Mouse (Mus musculus): ENCODE data around the gene Chst12.

DNA sequence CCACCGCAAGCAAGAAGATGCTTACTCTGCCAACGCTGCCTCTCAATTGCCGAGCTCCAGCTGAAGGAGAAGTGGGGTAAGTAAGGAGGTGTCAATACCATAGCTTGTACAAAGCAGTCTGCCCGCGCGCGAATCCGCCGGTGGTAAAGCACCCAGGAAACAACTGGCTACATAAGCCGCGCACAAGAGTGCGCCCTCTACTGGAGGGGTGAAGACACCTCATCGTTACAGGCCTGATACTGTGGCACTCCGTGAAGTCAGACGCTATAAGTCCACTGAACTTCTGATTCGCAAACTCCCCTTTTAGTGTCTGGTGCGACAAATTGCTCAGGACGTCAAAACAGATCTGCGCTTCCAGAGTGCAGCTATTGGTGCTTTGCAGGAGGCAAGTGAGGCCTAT lies 41.0 kb downstream of the Chst12 start:
- no peak for TF ChIP-seq E2F4 (IDR thresholded peaks at IDR 0.05; ENCODE audit: insufficient replicate concordance, low read depth, low read length)
- peak; percentile 14 to 21; a peak in 2 of 4 replicates for TF ChIP-seq CTCF (conservative IDR thresholded peaks at IDR 0.05 in 1 of 2, IDR thresholded peaks at IDR 0.05 in 1 of 2; ENCODE audit: low read depth in 2 of 2, low read length in 2 of 2)
- TF ChIP-seq ETS1 (conservative IDR thresholded peaks at IDR 0.05; ENCODE audit: low read depth, low read length): no peak
- TF ChIP-seq ZC3H11A (IDR thresholded peaks at IDR 0.05; ENCODE audit: low read depth, low read length): no peak
- no peak for TF ChIP-seq NELFE (IDR thresholded peaks at IDR 0.05; ENCODE audit: low read depth, low read length)
- no peak for TF ChIP-seq POLR2A (IDR thresholded peaks at IDR 0.05; ENCODE audit: low read depth, low read length)
- TF ChIP-seq EP300 (IDR thresholded peaks at IDR 0.05; ENCODE audit: low read length): no peak
- no peak for TF ChIP-seq HCFC1 (IDR thresholded peaks at IDR 0.05; ENCODE audit: low read depth, low read length)
- no peak for TF ChIP-seq ZNF384 (IDR thresholded peaks at IDR 0.05; ENCODE audit: low read depth, low read length)
- TF ChIP-seq NRF1 (IDR thresholded peaks at IDR 0.05; ENCODE audit: low read depth, low read length): no peak
- TF ChIP-seq SIN3A (IDR thresholded peaks at IDR 0.05; ENCODE audit: low read length): no peak
- TF ChIP-seq ZKSCAN1 (IDR thresholded peaks at IDR 0.05; ENCODE audit: borderline replicate concordance, low read depth, low read length): no peak
